Mouse (Mus musculus) heart, postnatal 0 days (tissue): ENCODE data around the gene Nle1.

Experiments
- CTCF ChIP-seq: IDR thresholded peaks from 2 replicates; pipeline ENCODE4 v1.5.1; 2016; ENCODE audit warnings: antibody characterized with exemption, control low read depth, low read depth
- EP300 ChIP-seq: IDR thresholded peaks from 2 replicates; pipeline ENCODE4 v1.6.1; 2016; ENCODE audit warnings: antibody characterized with exemption, low read depth

DNA sequence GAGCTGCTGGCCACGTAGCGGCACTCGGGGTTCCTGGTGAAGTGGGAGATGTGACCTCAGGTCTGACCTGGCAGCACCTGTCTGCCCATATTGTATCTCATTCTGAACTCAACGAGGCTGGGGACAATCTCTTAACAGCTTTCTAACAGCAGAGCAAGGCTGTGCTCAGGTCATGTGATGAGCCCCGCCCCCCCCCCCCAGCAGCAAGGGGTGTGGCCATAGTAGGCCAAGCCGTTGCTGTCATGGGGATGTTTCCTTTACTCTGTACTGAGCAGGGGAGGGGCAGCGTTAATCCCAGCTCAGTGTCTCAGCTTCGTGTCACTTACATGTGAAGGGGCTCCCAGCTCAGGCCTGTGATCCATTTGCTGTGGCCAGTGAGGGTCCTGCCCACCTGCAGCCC is 3.3 kb downstream of the Nle1 start:
- TF ChIP-seq CTCF (no peak), EP300 (no peak)
